Mouse (Mus musculus) myocyte (in vitro differentiated cells): Measurements from ENCODE around the gene Fxyd5. TPM values are rescaled to one million over a fixed set of nuclear protein-coding genes. Genes with fewer than 3 reads are reported as not detected.

Source experiments
- H3K27me3 ChIP-seq: one replicate; pipeline ENCODE4 v1.6.1; 2011; ENCODE audit not compliant: control insufficient read depth, insufficient read depth, insufficient read length
- H3K36me3 ChIP-seq: one replicate; pipeline ENCODE4 v1.6.1; 2011; ENCODE audit not compliant: control insufficient read depth, insufficient read depth
- H3K4me2 ChIP-seq: one replicate; pipeline ENCODE4 v1.6.1; 2011; ENCODE audit warnings: low read depth, control low read depth
- H3K4me3 ChIP-seq: one replicate; pipeline ENCODE4 v1.5.1; 2011; ENCODE audit warnings: mild to moderate bottlenecking, control low read depth, moderate library complexity
- H3K79me2 ChIP-seq: one replicate; pipeline ENCODE4 v1.6.1; 2011; ENCODE audit not compliant: control insufficient read depth, insufficient read depth
- H3ac ChIP-seq: one replicate; pipeline ENCODE4 v1.6.1; 2011; ENCODE audit not compliant: control insufficient read depth, insufficient read length
- CEBPB ChIP-seq: IDR thresholded peaks from 2 replicates; pipeline ENCODE4 v1.6.1; 2011; ENCODE audit warnings: mild to moderate bottlenecking, moderate library complexity; ENCODE audit not compliant: poor library complexity, insufficient read depth, severe bottlenecking
- E2F4 ChIP-seq: IDR thresholded peaks from one replicate; pipeline ENCODE4 v1.6.1; 2011; ENCODE audit warnings: mild to moderate bottlenecking, control low read depth, moderate library complexity; ENCODE audit not compliant: insufficient read depth
- MAX ChIP-seq: IDR thresholded peaks from one replicate; pipeline ENCODE4 v1.6.1; 2011; ENCODE audit warnings: low read depth, mild to moderate bottlenecking, control low read depth
- MYOD1 ChIP-seq, 3 experiments: IDR thresholded peaks; one replicate each; pipeline ENCODE4 v1.6.1; 2011; ENCODE audit warnings: control low read depth in 2 of 3, low read depth in 2 of 3, mild to moderate bottlenecking in 2 of 3, moderate library complexity in 1 of 3; ENCODE audit not compliant: insufficient read length in 2 of 3, control insufficient read depth in 1 of 3
- MYOG ChIP-seq, 3 experiments: IDR thresholded peaks; one replicate each; pipeline ENCODE4 v1.6.1; 2011; ENCODE audit warnings: control low read depth in 2 of 3, low read depth in 2 of 3, mild to moderate bottlenecking in 2 of 3; ENCODE audit not compliant: insufficient read length in 2 of 3, control insufficient read depth in 1 of 3, insufficient read depth in 1 of 3
- POLR2A ChIP-seq: IDR thresholded peaks from one replicate; pipeline ENCODE4 v1.6.1; 2011; ENCODE audit warnings: low read depth, mild to moderate bottlenecking, control low read depth, moderate library complexity; ENCODE audit not compliant: insufficient read length
- POLR2AphosphoS2 ChIP-seq: IDR thresholded peaks from one replicate; pipeline ENCODE4 v1.6.1; 2011; ENCODE audit warnings: low read depth, control low read depth; ENCODE audit not compliant: insufficient read length
- REST ChIP-seq: IDR thresholded peaks from one replicate; pipeline ENCODE4 v1.6.1; 2011; ENCODE audit warnings: mild to moderate bottlenecking, control low read depth, moderate library complexity; ENCODE audit not compliant: insufficient read depth, insufficient read length
- SRF ChIP-seq: IDR thresholded peaks from one replicate; pipeline ENCODE4 v1.6.1; 2011; ENCODE audit warnings: low read depth; ENCODE audit not compliant: control insufficient read depth, insufficient read length
- TCF12 ChIP-seq: IDR thresholded peaks from one replicate; pipeline ENCODE4 v1.6.1; 2011; ENCODE audit warnings: mild to moderate bottlenecking, control low read depth; ENCODE audit not compliant: poor library complexity, insufficient read depth, severe bottlenecking
- TCF3 ChIP-seq: IDR thresholded peaks from one replicate; pipeline ENCODE4 v1.6.1; 2011; ENCODE audit warnings: low read depth, control low read depth; ENCODE audit not compliant: insufficient read length
- USF1 ChIP-seq: IDR thresholded peaks from one replicate; pipeline ENCODE4 v1.6.1; 2011; ENCODE audit warnings: low read depth, mild to moderate bottlenecking, control low read depth, moderate library complexity
- polyA plus RNA-seq: library from polyadenylated mRNA; unstranded; fragments of >200 nt; fragmentation: generic; extraction: Trizol; gene quantifications from one replicate; pipeline ENCODE4 v1.2.1, GENCODE M21; 2012; ENCODE audit warnings: missing spikeins

Fxyd5 gene
- polyA plus RNA-seq: 31.0 TPM

- H3K36me3 ChIP-seq: no peaks in the 10 kb centered on the region
- peak within 1 kb of the TSS; percentile 14 for H3ac ChIP-seq
- H3K4me3 ChIP-seq: peak within 1 kb of the TSS; percentile 20
- no peak for TF ChIP-seq POLR2A
- TF ChIP-seq E2F4: no peak
- TF ChIP-seq USF1: no peak
- no peak for TF ChIP-seq MYOD1 (IDR thresholded peaks at IDR 0.05; ENCODE audit: control insufficient read depth in 1 of 3, insufficient read length in 2 of 3, low read depth in 2 of 3)
- TF ChIP-seq POLR2AphosphoS2: no peak
- TF ChIP-seq MAX: no peak
- no peak for TF ChIP-seq TCF12
- TF ChIP-seq TCF3: no peak
- no peak for TF ChIP-seq MYOG (IDR thresholded peaks at IDR 0.05; ENCODE audit: control insufficient read depth in 1 of 3, insufficient read depth in 1 of 3, insufficient read length in 2 of 3, low read depth in 2 of 3)
- TF ChIP-seq REST: no peak
- TF ChIP-seq SRF: no peak
- TF ChIP-seq CEBPB: no peak
- peak within 1 kb of the TSS; percentile 74 for H3K4me2 ChIP-seq
- H3K27me3 ChIP-seq: no peaks in the 10 kb centered on the region
- no peaks in the 10 kb centered on the region for H3K79me2 ChIP-seq
Observed at GRCm38 (mm10) chr7:31042431-31042910, at the start of gene Fxyd5. Fxyd5 (minus strand) TSS chr7:31042481.

GRCm38 (mm10) chr7:31089721-31090120 lies 47.4 kb upstream of the Fxyd5 start:
- Histone ChIP-seq H3K79me2 (no peaks in the 10 kb centered on the region), H3ac (no peak overlapping the region), H3K36me3 (no peaks in the 10 kb centered on the region), H3K4me3 (no peak overlapping the region), H3K27me3 (peaks cover 12% of the 10 kb centered on the region), H3K4me2 (no peak overlapping the region)
- no peak for TF ChIP-seq MAX
- TF ChIP-seq USF1: no peak
- no peak for TF ChIP-seq MYOG (IDR thresholded peaks at IDR 0.05; ENCODE audit: control insufficient read depth in 1 of 3, insufficient read depth in 1 of 3, insufficient read length in 2 of 3, low read depth in 2 of 3)
- no peak for TF ChIP-seq POLR2A
- TF ChIP-seq E2F4: no peak
- no peak for TF ChIP-seq TCF3
- TF ChIP-seq TCF12: no peak
- TF ChIP-seq POLR2AphosphoS2: no peak
- no peak for TF ChIP-seq SRF
- no peak for TF ChIP-seq MYOD1 (IDR thresholded peaks at IDR 0.05; ENCODE audit: control insufficient read depth in 1 of 3, insufficient read length in 2 of 3, low read depth in 2 of 3)
- TF ChIP-seq CEBPB: no peak
- no peak for TF ChIP-seq REST

GRCm38 (mm10) chr7:31088206-31088605 lies 45.9 kb upstream of the Fxyd5 start:
- Histone ChIP-seq H3K4me3 (no peak overlapping the region), H3ac (no peak overlapping the region), H3K36me3 (no peaks in the 10 kb centered on the region), H3K27me3 (no peaks in the 10 kb centered on the region), H3K4me2 (no peak overlapping the region), H3K79me2 (no peaks in the 10 kb centered on the region)
- TF ChIP-seq E2F4 (no peak), SRF (no peak), REST (no peak), MYOD1 (IDR thresholded peaks at IDR 0.05; ENCODE audit: control insufficient read depth in 1 of 3, insufficient read length in 2 of 3, low read depth in 2 of 3) (no peak), POLR2A (no peak)

GRCm38 (mm10) chr7:31087262-31087661 lies 45.0 kb upstream of the Fxyd5 start:
- Histone ChIP-seq H3K4me3 (no peak overlapping the region), H3K79me2 (no peaks in the 10 kb centered on the region), H3K4me2 (no peak overlapping the region), H3ac (no peak overlapping the region), H3K36me3 (no peaks in the 10 kb centered on the region), H3K27me3 (no peaks in the 10 kb centered on the region)
- no peak for TF ChIP-seq MYOD1 (IDR thresholded peaks at IDR 0.05; ENCODE audit: control insufficient read depth in 1 of 3, insufficient read length in 2 of 3, low read depth in 2 of 3)
- TF ChIP-seq E2F4: no peak
- TF ChIP-seq SRF: no peak
- no peak for TF ChIP-seq TCF12
- TF ChIP-seq REST: no peak
- TF ChIP-seq MYOG (IDR thresholded peaks at IDR 0.05; ENCODE audit: control insufficient read depth in 1 of 3, insufficient read depth in 1 of 3, insufficient read length in 2 of 3, low read depth in 2 of 3): no peak
- no peak for TF ChIP-seq POLR2A
- TF ChIP-seq POLR2AphosphoS2: no peak
- no peak for TF ChIP-seq CEBPB
- TF ChIP-seq TCF3: no peak
- no peak for TF ChIP-seq USF1
- no peak for TF ChIP-seq MAX

DNA sequence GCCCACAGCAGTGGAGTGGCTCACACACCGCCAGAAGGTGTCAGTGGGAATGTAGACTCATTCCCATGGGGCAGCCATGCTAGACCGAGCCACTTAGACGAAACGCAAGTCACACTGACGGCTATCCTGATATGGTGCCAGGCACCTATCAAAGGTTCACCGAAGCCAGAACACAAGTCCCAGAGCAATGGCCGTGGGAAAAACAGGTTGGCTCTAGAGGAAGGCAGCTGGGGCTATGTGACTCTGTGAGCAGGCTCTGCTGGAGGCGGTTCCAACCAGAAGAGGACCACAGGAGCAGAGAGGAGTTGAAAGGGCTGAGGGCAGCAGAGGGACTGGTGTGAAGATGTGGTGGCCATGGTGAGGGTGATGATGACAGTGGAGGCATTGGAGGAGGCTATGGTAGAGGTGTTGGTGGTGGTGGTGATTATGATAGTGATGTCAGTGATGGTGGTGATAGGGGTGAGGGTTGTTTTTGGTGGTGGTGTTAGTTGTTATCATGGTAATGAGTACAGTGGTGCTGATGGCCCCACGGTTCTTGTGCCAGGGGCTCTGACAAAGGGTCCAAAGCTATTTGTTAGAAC lies 44.0 kb upstream of the Fxyd5 start:
- TF ChIP-seq USF1 (no peak), E2F4 (no peak), MAX (no peak), TCF12 (no peak), POLR2A (no peak), CEBPB (no peak), MYOG (IDR thresholded peaks at IDR 0.05; ENCODE audit: control insufficient read depth in 1 of 3, insufficient read depth in 1 of 3, insufficient read length in 2 of 3, low read depth in 2 of 3) (no peak), POLR2AphosphoS2 (no peak), TCF3 (no peak), REST (no peak), MYOD1 (IDR thresholded peaks at IDR 0.05; ENCODE audit: control insufficient read depth in 1 of 3, insufficient read length in 2 of 3, low read depth in 2 of 3) (no peak), SRF (no peak)
- Histone ChIP-seq H3K36me3 (no peaks in the 10 kb centered on the region), H3K79me2 (no peaks in the 10 kb centered on the region), H3K4me3 (no peak overlapping the region), H3ac (no peak overlapping the region), H3K4me2 (no peak overlapping the region), H3K27me3 (no peaks in the 10 kb centered on the region)
